Mouse (Mus musculus): ENCODE measurements at regions not wholly inside any gene's neighbourhood (a gene's known extent, or its start where the extent isn't known, plus 50 kb on each side); places are given as distances from the start of the nearest gene placed in this dataset.

GRCm38 (mm10) chr9:117872387-117873081 is 167.8 kb upstream of the Azi2 start:
- intact Hi-C loops (cut with DNase I), result no loop called here
- peak; percentile 41 to 51 for DNase-seq (ENCODE audit: low spot score in 2 of 2)

DNA sequence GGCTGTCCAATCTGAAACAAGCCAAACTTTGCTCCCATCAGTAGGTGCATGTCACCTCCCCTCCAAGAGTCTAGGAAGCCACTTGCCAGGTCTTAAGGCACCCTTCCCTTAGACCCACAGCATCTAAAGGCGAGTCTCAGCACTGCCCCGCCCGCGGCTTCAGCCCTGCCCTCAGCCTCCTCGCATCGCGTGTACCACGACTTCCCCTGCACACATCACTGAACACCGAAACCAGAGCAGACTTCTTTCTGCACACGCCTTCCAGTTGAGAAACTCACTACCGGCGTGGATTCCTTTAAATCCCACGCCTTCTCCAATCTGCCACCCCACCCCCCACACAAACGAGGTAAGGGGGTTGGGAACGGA is 168.3 kb upstream of the Azi2 start:
- intact Hi-C loops (cut with DNase I), result no loop called here
- DNase-seq (ENCODE audit: low spot score in 2 of 2), result peak in 1 of 2 experiments; percentile 19

DNA sequence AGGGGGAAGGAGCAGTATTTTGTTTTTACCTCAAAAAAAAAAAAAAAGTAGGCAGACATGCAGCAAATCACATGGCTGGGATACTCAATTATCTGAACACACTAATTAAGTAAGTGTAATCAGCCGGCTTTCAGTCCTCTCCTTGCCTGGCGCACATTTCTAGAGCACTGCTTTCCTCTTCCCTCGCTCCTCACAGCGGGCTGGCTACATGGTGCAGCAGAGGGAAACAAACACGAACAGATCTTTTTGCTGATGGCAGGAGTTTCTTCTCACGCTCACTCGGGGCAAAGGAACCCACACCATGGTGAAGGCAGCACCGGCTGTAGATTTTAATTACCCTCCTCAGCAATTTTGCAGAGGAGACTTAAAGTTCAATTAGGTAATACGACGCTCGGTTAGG is 169.7 kb upstream of the Azi2 start:
- intact Hi-C loops (cut with DNase I), result no loop called here
- DNase-seq (ENCODE audit: low spot score in 2 of 2), result no peak

DNA sequence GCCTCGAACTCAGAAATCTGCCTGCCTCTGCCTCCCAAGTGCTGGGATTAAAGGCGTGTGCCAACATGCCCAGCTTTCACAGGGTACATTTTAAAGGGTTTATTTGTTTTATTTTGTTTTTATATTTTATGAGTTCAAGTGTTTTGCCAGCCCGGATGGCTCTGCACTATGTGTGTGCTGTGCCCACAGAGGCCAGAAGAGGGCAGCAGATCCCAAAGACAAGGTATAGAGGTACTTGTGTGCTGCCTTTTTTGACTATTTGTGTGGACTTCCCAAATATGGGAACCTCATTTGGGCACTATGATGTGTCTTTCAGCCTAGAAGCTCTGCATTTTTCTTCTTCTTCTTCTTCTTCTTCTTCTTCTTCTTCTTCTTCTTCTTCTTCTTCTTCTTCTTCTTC is 176.4 kb upstream of the Azi2 start:
- intact Hi-C loops (cut with DNase I), result no loop called here
- no peak for DNase-seq (ENCODE audit: low spot score in 2 of 2)

GRCm38 (mm10) chr9:117863318-117863717 is 177.0 kb upstream of the Azi2 start:
- intact Hi-C loops (cut with DNase I), result no loop called here
- DNase-seq (ENCODE audit: low spot score in 2 of 2), result no peak

- DNase-seq (ENCODE audit: low spot score in 2 of 2), result no peak
- intact Hi-C loops (cut with DNase I), result no loop called here
Measured at GRCm38 (mm10) chr9:117859580-117860045, 180.7 kb upstream of the Azi2 start.

- intact Hi-C loops (cut with DNase I), result no loop called here
Measured at GRCm38 (mm10) chr9:117843531-117843930, 196.8 kb upstream of the Azi2 start.

GRCm38 (mm10) chr9:117836696-117837380 is 203.5 kb upstream of the Azi2 start:
- DNase-seq (ENCODE audit: low spot score in 2 of 2), result no peak
- intact Hi-C loops (cut with DNase I), result no loop called here

More at GRCm38 (mm10) chr9:117843531-117843930, 196.8 kb upstream of the Azi2 start:
- DNase-seq (ENCODE audit: low spot score in 2 of 2), result no peak

DNA sequence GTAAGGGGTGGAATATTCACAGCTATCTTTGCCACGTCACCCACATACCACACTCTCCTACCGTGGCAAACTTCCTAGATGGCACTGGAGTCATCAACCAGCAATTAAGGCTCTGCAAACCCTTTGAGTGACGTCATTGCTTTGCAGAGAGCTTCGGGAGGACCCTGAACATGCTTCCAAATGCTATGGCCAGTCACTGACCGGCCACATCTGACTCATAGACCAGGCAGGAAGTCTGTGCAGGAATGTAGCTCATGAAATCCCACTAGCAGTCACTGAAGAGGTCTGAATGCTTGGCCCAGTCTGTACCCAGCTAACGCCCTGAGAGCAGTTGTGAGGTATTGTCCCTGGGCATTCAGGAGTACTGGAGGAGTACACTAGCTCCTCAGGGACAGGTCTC is 203.9 kb upstream of the Rbms3 start:
- intact Hi-C loops (cut with DNase I), result no loop called here
- no peak for DNase-seq (ENCODE audit: low spot score in 2 of 2)

- intact Hi-C loops (cut with DNase I), result no loop called here
- no peak for DNase-seq (ENCODE audit: low spot score in 2 of 2)
Measured at GRCm38 (mm10) chr9:117814661-117815060, 184.9 kb upstream of the Rbms3 start.

- intact Hi-C loops (cut with DNase I), result no loop called here
- no peak for DNase-seq (ENCODE audit: low spot score in 2 of 2)
Measured at GRCm38 (mm10) chr9:117813216-117813615, 183.5 kb upstream of the Rbms3 start.

DNA sequence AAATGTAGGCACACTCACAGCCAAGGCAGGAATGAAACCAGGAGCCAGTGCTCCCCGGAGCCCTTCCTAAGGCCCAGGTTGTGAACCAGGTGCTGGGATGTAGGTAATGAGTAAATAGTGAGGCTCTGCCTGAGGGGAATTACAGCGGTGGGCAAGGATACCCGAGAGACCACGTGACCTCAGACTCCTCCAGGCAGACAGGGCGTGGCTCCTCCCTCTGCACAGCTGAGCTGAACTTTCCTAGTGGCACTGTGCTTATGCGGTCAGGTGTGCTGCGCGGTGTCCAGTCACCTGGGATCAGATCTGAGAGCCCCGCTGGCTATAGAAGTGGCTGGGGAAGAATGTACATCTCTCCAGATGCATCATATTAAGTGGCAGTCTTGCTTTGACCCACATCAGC is 176.1 kb upstream of the Rbms3 start:
- intact Hi-C loops (cut with DNase I), result no loop called here
- no peak for DNase-seq (ENCODE audit: low spot score in 2 of 2)

- intact Hi-C loops (cut with DNase I), result no loop called here
Measured at GRCm38 (mm10) chr9:117784186-117784591, 154.5 kb upstream of the Rbms3 start.

DNA sequence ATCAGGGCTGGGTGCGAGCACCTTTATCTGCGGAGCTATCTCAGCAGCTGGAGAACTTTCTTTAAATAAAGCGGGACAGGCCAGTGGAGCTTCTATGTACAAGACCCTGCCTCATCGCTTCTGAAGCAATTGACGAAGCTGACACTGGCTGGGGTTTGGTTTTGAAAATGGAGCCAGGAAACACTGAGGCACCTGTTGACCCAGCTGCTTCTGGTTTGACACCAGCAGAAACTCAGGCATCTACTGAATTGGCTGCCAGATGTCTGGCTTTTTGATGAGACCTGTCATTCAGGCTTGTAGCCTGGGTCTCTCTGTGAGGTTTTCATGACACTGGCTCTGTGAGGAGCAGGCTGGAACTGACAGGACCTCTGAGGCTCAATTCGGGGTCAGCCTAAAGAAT is 124.9 kb upstream of the Rbms3 start:
- intact Hi-C loops (cut with DNase I), result no loop called here
- DNase-seq (ENCODE audit: low spot score in 2 of 2), result no peak

More at GRCm38 (mm10) chr9:117784186-117784591, 154.5 kb upstream of the Rbms3 start:
- no peak for DNase-seq (ENCODE audit: low spot score in 2 of 2)

GRCm38 (mm10) chr9:117753466-117753865 is 123.8 kb upstream of the Rbms3 start:
- intact Hi-C loops (cut with DNase I), result no loop called here
- no peak for DNase-seq (ENCODE audit: low spot score in 2 of 2)

DNA sequence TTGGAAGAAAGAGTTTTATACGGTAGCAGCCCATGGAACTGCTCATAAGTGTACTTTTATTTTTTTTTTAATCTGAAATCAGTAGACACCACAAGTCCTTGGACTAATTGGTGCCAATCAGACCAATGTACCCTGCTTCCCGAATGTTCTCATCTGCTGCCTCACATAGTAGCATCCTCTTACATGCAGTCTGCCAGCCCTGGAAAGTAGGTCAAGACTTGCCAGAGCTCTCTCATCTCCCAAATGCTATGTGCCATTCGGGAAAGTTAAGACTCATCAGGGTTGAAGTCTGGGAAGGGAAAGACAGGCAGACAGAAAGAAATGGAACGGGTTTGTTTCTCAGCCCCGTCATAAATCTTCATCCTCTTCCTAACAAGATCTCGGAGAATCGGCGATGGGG is 115.2 kb upstream of the Rbms3 start:
- intact Hi-C loops (cut with DNase I), result no loop called here
- no peak for DNase-seq (ENCODE audit: low spot score in 2 of 2)

- intact Hi-C loops (cut with DNase I), result no loop called here
- no peak for DNase-seq (ENCODE audit: low spot score in 2 of 2)
Measured at GRCm38 (mm10) chr9:117729366-117729765, 99.7 kb upstream of the Rbms3 start.

DNA sequence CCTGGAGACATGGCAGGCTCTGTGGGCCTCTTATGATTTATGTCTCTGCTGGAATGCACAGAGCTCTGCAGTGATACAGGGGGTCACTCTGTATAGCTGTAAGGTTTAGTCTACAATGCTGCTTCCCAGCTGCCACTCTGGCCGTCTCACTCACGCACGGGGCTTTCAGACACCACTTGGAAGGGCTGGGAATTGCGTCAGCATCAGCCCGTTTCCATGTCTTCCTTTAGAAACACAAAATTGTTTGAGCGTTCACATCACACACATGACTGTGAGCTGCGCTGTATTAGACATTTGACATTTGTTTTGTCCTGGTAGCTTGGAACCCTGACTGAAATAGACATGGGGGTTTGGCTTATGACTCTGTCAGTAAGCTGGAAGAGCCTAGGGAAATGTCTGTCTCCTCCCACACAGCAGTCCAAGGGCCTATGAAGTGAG is 90.5 kb upstream of the Rbms3 start:
- intact Hi-C loops (cut with DNase I), result no loop called here
- DNase-seq (ENCODE audit: low spot score in 2 of 2), result no peak

- DNase-seq (ENCODE audit: low spot score in 2 of 2), result no peak
- intact Hi-C loops (cut with DNase I), result no loop called here
Measured at GRCm38 (mm10) chr9:117717346-117717745, 87.6 kb upstream of the Rbms3 start.

- no peak for DNase-seq (ENCODE audit: low spot score in 2 of 2)
- intact Hi-C loops (cut with DNase I), result no loop called here
Measured at GRCm38 (mm10) chr9:117716476-117716875, 86.8 kb upstream of the Rbms3 start.
